Mouse (Mus musculus): ENCODE results near the gene Sh3bp5.

Sh3bp5 gene

DNA sequence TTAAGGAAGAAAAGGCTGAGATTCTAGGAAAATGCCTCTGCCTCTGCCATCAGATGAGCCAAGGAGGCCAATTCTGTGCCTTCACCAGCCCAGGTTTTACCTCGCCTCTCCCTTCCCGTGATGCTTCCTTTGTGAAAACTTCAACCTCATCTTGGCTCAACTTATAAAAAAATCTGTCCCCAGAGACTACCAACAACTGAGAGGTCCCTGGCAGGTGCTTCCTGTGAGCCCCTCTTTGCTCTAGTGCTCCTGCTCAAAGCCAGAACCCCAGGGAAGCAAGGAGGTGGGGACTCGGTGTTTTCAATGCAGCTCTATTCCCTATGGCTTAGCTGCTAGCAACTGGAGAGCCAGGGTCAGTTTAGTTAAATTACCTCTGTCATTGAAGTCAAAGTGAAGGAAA, 122.7 kb downstream of the Sh3bp5 start:
- intact Hi-C loops (cut with DNase I), result no loop called here
